Mouse (Mus musculus) layer of hippocampus, adult 18-20 months (tissue): Measurements from ENCODE around the gene Map2. TPM values are rescaled to one million over a fixed set of nuclear protein-coding genes. Genes with fewer than 3 reads are reported as not detected.

Experiments
- DNase-seq, 2 experiments: peaks; one replicate each; pipeline ENCODE4 v3.0.0; 2022; ENCODE audit warnings: low spot score in 2 of 2
- total RNA-seq, 2 experiments: library from RNA; stranded (reverse); gene quantifications; 2 replicates each; pipeline ENCODE4 v1.2.3; 2021

Map2 gene
- total RNA-seq, 2 experiments from 2014 or later, result 1,025 to 1,047 TPM

- DNase-seq, result no peak
Observed at GRCm38 (mm10) chr1:66196716-66197115, 21.6 kb downstream of the Map2 start.

DNA sequence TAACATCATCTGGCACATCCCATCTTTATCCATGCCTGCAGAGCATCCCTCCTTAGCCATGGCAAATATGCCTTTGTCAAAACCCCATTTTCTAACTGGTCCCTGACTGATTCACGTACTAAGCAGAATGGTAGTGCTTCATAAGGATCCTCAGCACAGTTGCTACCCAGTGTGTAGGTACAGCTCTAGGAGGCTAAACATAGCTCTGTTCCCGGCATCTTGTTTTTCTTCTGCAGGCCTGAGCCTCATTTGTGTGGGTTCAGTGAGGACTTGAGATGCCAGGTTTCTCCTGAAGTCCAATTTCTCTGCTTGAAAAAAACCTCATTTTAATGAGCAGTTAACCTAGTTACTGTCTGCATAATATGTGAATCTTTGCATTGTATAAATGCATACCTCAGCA, 30.4 kb downstream of the Map2 start:
- DNase-seq, result no peak

DNA sequence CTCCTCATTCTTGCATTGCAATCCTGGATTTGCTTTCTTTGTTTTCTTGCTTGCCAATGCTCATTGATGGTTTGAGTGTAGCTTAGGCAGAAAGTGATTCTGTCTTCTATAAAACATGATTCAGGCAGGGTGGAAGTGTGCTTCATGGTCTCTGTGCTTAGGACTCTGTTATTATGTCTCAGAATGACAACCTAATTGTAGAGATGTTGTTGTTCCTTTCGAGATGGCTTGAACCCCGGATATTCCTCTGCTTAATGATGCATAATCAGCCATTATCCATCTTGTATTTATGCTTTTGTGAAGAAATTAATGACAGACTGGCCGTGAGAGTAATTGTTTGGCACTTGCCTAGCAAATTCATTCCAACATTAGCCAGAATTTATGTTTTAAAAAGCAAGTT, 31.8 kb downstream of the Map2 start:
- DNase-seq, result no peak

DNA sequence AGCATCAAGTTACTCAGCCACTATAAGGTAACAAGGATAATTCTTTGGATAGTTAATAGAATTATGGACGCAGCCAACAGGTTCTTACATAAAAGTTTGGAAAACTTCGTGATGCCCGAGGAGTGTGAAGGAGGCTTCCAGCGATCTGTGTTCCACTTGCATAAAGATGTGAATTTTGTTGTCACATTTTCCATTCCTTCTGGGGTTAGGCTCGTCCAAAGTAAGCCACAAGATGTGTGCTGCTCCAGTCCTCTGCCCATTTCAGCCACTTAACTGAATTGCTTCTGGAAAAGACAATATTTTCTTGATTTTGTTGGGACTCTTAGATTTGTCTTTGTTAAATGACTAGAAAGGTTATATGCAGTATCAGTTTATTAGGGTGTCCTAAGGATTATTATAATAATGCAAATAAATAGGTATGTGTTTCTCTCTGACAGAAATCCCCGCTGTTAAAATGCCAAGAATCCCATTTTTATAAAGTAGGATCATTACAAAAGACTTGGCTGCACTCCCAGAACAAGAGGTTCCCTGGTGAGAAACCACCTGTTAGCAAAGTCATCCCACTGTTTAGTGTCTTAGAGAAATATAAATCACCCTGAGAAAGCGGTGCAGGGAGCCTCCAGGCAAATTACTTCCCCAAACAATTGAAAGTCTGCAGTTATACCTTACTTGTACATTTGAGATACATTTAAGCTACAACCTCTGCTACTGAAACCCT, 36.2 kb downstream of the Map2 start:
- DNase-seq, result peak in 1 of 2 experiments; percentile 64

DNA sequence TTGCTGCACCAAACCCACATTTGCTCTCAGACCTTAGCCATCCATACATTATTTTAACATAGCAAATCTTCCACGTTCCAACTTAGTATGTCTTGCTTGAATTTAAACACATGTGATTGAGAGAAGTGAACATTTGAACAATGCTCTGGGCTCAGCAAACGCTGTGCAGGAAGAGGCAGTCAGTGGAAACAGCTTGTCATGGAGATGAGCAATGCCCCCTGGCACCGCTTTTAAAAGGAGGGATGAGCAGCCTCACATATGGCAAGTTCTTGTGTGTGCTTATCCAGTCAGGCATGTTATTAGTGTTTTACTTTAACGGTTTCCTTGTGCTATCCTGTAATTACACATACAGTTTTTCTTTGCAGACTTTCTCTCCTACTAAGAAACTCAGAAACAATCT, 46.4 kb downstream of the Map2 start:
- peak; percentile 44 to 63 for DNase-seq

DNA sequence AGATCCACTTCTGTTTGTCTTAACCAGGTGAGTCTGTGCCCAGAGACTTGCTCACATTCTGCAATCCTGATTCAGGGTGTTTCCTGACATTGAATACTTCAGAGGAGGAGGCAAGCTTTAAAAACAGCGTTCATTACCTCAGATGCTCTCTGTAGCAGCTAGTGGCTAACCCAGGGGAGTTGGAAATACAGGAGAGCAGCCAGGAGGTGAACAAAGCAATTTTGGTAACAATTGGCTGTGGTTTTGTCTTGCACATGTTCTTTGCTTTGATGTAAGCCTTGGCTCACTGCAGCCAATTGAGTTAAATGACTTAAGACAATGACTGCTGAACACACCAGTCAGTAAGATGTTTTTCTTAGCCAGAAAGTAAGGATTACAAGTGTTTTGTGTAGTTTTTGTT, 48.3 kb downstream of the Map2 start:
- DNase-seq, result no peak

DNA sequence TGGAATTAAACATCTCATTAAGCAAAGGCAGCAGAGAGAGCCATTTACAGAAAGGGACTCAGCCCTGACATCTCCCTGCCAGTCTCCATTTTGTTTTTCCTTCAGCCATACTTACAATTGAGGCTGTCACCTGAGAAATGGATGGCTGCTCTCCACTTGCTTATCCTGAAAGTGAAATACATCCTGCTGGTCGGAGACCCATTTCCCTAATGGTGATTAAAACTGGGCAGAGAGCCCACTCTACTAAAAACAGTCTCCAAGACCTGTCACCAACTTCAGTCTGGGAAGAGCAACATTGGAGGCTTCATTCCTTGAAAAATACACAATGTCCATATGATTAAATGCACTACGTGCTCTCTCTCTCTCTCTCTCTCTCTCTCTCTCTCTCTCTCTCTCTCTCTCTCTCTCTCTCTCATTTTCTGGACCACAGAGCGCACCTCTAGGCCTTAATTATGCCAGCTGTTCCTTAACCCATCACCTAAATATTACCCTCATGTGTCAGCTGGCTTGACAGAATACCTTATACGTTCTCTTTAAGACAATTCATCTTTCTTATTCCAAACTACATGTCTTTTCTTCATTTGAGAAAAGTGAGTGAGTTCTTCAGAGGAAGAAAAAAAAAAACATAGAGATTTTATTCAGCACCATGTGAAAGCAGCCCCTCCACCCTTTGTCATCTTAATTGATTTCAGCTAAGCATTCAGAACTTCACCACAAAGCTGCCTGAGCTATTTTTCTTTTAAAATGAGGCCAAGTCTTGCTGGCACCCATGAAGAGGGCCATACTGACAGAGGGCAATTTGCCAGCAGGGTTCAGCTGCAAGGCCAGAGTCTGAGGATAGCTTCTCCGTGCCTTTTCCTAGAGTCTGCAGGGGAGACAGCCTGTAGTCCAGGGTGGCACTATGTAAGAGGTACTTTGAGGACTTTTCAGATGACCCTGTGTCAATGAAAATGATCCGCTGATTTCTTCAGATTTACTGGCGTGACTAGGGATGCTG, 51.6 kb downstream of the Map2 start:
- DNase-seq, result no peak

GRCm38 (mm10) chr1:66228205-66228604, 53.1 kb downstream of the Map2 start:
- DNase-seq, result no peak

GRCm38 (mm10) chr1:66230345-66230744, 55.3 kb downstream of the Map2 start:
- no peak for DNase-seq

DNA sequence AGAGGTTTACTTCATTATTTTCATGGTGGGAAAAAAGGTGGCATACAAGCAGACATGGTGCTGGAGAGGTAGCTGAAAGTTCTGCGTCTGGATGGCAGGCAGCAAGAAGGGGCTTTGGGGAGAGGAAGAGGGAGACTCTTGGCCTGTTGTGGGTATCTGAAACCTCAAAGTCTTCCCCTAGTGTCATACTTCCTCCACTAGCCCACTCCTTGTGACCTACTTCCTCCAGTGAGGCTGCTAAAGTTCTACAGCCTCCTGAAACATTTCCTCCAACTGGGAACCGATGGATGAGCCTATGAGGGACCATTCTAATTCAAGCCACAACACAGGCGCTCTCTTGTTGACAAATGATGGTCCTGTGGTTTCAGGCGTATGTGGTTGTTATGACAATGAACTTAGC, 56.9 kb downstream of the Map2 start:
- no peak for DNase-seq

- no peak for DNase-seq
Observed at GRCm38 (mm10) chr1:66244910-66245309, 69.8 kb downstream of the Map2 start.

DNA sequence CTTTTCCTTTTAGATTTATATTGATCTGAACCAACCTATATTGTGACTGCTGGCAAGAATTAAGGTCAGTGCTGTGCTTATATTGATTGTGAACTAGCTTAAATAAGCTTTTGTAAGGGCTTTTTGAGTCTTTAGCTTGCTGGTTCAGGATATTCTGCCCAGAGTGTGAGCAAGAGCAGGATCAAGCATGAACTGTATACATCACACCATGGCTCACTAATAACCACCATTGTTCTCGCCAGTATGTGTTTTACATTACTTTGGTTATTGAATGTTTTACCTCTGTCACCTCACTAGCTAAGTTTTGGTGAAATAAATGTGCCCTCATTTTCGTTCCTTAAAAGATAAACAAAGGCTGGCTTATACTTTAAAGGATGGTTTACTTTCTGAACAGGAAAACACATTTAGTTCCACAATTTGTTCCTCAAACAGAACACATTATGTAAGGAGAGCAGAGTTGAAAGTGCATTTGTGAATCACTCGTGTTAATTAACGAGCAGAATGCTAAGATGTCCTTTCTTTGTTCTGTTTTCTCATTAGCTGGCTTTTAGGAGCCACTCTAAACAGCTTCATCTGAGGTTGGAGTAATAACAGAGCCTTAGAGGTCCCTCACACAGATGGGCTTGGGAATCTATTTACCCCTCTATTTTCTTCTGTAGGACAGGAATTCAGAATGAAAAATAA, 76.7 kb downstream of the Map2 start:
- no peak for DNase-seq

DNA sequence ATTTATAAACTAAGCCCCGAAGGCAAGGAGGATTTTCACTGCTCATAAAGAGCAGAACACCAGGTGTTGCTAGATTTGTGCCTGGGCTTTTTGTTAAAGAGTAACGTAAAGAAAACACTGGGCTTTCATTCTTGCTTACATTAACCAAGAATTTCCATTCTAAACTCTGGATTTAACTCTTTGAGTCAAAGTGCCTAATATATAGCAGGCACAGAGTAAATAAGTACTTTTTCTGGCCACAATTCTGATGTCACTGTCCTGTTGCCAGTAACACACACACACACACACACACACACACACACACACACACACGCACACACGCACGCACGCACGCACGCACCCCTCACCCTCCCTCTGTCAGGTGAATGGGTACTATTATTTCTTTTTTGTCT, 77.3 kb downstream of the Map2 start:
- no peak for DNase-seq

GRCm38 (mm10) chr1:66263220-66263619, 88.1 kb downstream of the Map2 start:
- no peak for DNase-seq

- no peak for DNase-seq
Observed at GRCm38 (mm10) chr1:66266231-66266924, 91.3 kb downstream of the Map2 start.

GRCm38 (mm10) chr1:66277663-66278062, 102.6 kb downstream of the Map2 start:
- DNase-seq, result no peak

DNA sequence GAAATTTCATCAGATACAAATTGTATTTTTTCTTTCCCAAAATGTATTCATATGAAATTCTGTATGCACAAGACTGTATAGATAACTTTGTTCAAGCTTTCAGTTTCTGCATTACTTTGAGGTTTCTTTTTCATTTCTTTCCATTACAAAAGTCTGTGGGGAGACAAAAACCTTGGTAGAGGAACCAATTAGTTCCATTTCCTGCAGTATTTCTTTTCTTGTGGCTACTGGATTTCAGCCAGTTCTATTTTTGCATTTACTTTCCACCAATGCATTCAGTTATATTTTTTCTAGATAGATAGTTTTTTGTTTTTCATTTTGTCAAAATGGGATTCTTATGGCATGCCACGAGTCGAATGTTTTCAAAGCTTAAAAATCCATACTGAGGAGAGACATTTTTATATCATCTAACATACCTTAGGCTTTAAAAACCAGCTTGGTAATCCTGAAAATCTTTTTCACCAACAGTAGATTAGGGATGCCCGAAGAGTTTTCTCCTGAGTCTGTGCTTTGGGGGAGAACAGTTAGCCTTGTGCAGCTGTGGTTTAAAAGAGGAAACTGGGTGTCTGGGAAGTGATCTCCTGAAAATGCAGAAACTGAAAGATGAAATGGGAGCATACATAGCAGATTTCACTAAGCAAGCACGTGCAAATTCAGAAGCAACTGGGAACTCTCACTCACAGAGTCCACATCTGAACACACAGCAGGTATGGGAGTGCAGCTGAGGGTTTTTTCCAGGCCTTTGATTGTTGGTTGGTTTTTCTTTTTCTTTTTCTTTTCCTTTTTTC, 104.3 kb downstream of the Map2 start:
- no peak for DNase-seq

GRCm38 (mm10) chr1:66280152-66280551, 105.1 kb downstream of the Map2 start:
- DNase-seq, result no peak

GRCm38 (mm10) chr1:66282447-66282846, 107.4 kb downstream of the Map2 start:
- no peak for DNase-seq

DNA sequence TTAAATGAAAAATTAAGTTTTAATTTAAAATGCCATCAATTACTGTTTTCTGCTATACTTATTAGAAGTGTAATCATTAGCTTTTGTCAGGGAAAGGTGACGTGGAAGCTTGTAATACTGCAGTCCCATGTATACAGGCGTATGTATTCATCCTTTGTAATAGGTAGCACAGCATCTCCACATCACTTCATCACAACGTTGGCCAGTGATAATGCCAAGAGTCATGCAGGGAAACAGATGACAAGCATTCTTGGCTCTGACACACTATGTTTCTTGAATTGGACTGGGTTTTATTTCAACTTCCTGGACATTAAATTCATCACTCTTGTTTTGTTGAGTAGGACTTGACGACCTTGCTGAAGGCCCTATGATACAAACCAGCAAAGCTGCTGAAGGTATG, 113.9 kb downstream of the Map2 start:
- no peak for DNase-seq
